Mouse (Mus musculus): ENCODE measurements around the gene Higd1b.

DNA sequence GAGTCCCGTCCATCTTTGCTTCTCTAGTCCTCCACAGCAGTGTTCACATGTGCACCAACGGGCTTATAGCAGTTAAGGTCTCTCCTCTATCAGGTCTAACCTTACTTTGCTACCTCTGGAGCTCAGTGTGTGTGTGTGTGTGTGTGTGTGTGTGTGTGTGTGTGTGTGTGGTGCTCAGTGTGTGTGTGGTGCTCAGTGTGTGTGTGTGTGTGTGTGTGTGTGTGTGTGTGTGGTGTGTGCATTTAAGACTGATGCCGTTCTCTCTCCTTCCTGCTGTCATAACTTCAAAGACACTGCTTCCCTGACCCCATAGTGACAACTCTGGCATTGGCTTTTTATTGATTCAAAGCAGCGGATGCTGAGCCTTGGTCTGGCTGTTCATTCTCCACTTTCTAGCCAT lies at the start of gene Higd1b:
- TF ChIP-seq CTCF (IDR thresholded peaks at IDR 0.05), result no peak
- no peak for TF ChIP-seq POLR2A (IDR thresholded peaks at IDR 0.05; ENCODE audit: insufficient read depth, low read depth, low read length)
- TF ChIP-seq EP300 (IDR thresholded peaks at IDR 0.05; ENCODE audit: insufficient read depth, low read depth, low read length), result no peak
